Mouse (Mus musculus) spleen, postnatal 14 days (tissue): ENCODE measurements around the gene Frmd4b.

Experiments
- DNase-seq, 2 experiments: peaks; one replicate each; pipeline ENCODE4 v3.0.0; 2021 to 2022; ENCODE audit warnings: low spot score in 2 of 2

Frmd4b gene

DNA sequence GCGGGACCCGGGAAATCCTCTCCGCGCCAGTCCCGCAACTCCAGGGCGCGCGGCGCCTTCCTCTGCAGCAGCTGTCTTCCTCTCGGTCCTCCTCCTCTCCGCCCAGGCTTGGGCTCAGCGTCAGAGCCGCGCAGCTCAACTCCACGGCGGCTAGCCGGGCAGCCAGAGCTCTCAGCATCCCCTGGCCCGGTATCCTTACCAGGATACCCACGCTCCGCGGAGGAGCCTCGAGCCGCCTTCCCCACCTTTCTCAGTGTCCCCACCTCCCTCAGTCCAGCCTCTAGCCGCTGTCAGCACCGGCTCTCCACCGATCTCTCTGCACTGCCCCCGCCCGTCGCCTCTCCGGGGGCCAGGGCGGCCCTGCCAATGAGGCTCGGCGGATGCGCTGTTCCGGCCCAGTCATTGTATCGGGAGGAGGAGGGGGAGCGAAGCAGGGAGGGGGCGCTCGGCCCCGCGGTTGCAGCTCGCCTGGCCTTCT is at the start of gene Frmd4b:
Gene Frmd4b (minus strand): TSS at position 276 of the 478 bp plus-strand sequence.
- DNase-seq, result no peak

DNA sequence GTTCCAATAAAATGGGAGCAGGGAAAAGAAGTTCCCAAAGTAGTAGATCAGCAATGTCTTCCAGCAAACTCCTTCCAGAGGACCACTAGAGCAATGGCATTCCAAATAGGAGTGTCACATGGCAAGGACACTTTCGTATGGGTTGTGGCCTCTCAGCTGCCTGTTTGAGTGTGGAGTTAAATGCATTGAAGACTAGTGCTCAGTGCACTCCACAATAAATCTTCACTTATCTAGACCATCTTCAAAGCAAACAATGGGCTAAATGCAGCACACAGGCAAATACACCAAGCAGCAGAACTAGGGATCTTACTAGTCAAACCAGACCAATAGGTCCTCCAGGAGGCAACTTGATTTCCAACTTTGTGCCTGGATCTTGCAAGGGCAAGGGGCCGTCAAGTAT is 49.1 kb upstream of the Frmd4b start:
- DNase-seq, result no peak

DNA sequence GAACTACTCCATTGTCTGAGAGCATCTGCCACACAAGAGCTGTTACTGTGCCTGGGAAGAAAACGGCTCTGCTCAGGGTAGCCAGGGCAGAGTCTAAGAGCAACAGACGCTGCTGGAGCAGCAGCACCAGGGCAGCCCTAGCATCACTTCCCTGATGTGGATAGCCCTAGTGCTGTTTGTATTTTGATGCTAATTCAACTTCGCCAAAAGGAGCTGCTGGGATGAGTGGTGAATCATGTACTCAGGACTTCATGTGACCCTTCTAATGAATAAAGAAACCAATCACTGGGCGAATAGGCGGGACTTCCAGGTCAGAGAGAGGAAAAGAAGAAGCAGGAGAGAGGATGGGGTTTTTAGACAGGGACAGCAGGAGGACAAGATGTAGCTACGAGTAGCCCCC is 41.6 kb upstream of the Frmd4b start:
- no peak for DNase-seq

DNA sequence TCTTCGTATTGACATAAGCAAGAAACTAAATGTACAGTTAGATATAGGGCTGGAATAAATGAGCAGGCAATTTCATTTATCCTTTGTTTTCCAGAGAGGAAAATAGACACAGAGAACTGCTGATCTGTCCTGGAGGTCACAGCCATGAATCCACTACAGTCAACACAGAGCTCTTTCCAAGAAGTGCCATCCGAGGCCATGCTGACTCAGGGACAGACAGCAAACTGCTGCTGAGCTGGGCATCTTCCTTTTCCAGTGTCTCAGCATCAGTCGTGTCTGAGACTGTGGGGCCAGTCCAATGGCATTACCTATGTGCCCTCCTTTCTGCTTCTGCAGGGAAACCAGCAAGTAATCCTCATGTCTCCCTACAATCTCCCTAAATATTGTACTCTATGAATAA is 38.6 kb upstream of the Frmd4b start:
- no peak for DNase-seq

DNA sequence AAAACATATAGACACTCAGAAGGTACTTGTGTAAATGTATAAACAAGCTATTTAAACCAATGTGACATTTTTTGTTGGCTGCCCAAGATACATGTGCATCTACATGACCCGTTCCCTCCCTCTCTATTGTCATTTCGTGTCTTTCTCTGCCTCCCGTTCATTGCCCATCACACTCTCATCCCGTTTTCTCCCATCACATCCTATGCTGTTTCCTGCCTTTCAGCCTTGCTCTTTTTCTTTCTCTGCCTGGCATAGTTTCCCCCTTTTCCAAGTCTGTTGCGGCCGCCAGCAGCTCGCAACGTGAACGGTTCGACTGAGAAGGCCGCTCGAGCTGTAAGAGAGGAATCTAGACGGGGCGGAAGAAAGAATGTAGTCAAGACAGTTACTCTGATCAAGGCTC is 30.2 kb upstream of the Frmd4b start:
- no peak for DNase-seq

DNA sequence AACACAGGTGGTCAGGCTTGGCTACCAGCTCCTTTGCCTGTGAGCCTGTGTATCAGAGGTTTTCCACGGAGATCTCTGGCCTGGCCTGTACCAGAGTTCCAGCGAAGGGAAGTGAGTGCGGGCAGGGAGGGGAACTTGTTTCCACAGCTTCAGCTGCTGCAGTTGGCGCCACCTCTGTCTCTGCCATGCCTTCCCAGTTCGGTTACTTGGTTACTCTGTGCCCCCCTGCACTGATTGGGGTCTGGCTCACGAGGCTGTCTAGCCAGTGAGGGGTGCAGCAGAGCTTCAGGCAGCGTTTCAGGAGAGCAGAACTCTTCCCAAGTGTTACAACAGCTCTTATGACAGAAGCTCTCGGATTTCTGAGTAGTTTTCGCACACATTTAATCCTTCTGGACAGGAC is 6.0 kb upstream of the Frmd4b start:
- no peak for DNase-seq

DNA sequence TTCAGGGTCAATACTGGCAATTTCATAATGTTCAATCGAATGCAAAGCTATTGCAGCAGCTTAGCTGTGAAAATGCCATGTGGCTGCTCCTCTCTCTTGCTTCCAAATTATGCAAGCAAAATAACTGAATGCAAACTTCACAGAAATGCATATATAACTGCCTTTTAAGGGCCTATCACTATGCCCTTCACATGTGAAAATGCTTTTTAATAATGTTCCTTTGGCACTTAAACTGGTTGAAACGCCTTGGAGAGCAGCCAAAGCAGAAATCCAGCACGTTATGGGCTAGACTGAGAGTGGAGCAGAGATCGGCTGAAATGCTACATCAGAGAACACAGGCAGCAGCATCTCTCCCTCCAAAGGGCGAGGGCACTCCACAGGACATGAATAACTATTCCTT is 4.9 kb upstream of the Frmd4b start:
- no peak for DNase-seq

DNA sequence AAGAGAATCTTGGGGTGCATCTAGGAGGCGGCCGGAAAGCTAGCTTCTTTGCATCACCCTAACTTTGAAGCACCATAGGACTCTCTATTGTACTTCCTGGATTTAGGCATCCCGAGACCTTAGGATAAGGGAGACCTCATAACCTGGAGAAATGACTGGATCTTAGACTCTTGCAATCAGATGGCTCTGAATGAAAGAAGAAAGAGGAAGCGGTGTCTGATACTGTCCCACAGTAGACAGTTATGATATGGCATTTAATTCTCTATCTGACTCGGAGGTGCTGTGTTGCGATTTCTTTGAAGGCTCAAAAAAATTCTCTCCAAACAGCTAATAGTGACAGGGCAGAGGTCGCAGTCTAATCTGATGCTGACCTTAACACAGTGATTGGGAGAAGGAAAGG is 433 bp upstream of the Frmd4b start:
- DNase-seq, result no peak

DNA sequence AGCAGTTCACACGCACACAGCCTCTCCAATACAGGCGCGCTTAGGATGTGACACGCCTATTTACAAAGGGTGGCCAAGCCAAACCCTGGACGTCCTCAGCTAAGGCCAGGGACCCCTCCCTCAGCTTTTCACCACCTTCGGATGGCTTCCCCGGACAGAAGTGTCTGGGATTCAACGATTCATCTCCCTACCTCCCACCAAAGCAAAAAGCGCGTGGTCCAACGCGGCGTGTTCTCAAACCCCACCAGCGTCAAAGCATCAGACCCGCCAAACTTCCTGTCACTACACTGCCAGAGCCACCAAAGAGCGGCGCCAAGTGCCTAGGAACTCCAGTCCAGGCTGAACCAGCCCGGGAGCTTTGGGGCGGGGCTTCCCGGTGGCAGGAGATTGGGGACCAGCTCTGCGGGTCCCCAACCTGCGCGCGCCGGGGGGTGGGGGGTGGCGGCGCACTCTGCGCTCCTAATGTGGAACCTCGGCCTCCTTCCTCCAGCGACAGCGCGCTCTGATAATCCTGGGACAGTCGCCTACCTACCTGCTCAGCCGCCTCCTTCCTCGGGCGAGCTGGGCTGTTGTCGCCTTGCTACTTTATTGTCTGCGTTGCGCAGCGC is 579 bp downstream of the Frmd4b start:
- no peak for DNase-seq

DNA sequence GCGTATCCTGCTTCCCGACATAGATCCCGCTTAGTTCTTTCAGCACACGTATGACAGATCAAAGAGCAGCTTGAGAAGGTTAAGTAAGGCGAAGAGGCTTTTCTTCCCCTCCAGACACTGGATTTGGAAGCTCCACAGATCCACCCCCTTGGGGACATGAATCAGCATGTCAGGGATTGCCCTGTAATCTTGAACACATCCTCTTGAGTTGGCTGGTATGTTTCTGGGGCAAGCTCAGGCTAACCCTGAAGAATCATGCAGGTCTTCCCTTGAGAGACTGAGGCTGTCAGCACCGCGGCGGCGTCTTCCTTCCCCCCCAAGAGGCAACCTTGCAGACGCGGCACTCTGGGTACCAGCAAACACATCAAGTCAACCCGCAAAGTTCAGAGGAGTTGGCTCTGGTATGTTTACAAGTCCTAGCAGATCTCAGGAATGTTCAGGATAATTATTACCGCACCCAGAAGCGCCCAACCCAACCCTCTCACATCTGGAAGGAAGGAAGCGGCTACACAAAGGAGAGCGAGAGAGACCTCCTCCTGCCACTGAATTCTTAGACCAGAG is 1.4 kb downstream of the Frmd4b start:
- no peak for DNase-seq

DNA sequence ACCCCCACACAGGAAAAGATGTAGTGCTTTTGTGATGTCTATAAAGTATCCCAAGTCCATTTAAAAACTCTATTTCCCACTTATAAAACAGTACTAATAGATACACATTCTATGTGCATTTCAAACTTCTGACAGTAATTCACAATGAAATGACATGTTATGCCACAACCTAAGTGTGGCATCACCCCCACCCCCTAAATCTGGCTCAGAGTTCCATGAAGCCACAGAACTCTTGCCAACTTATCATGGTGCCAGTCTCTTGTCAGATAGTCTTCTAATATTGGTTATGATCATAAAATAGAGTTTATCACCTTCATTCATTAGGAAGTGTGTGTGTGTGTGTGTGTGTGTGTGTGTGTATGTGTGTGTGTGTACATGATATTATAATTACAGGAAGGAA is 3.2 kb downstream of the Frmd4b start:
- DNase-seq, result no peak

DNA sequence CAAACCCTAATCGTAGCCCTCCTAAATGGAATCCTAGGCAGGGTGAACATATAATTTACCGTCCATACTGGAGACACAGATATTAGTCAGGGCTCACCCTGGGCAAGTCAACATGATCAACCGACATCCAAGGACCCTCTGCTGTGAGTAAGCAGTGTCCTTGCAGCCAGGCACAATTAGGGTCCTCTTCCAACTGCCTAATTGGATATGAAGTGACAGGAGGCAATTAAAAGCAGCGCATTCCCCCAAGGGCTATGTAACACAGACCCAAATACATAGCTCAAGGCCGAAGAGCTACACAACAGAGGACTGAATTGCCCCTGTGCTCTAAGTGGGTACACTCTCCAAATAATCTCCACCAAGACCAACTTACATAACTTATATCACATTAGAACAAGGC is 4.5 kb downstream of the Frmd4b start:
- no peak for DNase-seq

DNA sequence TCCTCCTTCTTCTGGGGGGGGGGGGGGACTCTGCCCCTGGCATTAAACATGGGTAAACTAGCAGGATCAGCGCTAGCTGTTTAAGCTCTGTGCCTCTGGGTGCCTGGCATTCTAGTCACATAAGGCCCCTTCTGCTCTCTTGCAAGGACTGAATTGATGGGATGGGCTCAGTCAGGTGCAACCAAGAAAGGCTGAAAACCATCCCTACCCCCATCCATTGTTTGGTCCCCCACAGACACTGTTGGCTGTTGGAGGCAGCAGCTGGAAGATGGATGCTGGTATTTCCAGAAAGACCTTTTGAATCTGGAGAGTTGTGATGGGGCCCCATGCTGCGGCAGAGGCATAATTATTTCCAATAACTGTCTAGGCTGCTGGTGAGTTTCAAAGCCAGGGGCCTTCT is 7.3 kb downstream of the Frmd4b start:
- no peak for DNase-seq

DNA sequence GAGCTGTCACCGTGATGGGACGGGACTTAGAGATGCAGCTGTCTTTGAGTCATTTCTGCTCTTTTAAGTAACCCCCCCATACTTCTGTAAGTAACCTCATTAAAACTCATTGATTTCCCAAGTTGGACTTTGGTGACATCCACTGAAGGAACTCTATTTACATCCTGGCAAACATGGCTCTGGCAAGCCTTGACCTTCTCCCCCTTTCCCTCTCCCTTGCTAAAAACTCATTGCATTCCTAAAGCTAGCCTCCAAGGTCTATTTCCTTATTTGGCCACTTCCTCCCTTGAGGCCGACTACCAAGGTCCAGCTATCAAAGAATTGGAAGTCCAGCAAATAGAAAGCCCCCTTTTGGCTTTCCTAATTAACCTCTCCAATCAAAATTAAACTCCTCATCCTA is 9.7 kb downstream of the Frmd4b start:
- DNase-seq, result no peak

DNA sequence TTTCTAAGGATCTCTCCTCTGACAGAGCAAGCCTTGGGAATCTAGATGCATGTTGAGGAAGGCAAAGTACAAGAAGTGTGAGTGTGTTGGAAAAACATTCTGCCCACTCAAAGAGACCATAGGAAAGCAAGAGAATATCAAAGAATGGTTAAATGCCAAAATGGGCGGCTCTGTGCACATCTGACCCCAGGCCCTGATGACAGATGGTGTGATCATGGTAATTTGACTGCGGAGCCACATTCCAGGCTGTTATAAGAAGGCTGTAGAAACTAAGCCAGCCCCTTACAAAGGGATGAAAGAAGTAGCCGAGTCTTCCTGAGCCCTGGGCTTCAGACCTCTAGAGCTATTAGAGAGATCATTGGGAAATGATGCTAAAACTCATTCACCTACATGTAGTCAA is 22.1 kb downstream of the Frmd4b start:
- DNase-seq, result no peak

DNA sequence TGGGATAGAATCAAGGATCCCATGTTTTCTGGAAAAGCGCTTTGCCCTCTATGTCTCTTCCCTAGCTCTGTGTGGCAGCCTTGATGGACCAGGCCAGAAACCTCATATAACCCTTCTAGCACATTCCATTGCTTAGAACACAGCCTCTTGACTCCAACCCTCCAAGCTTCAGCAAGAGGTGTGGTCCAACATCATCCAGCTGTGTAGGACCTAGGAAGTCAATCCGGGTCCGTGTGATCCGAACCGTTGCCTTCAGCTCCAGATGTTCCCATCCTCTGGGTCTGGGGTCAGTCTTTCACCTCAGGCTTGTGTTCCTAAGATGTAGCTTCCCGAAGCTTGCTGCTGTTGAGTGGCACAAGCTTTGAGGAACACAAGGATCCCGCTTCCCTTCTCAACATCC is 22.8 kb downstream of the Frmd4b start:
- DNase-seq, result no peak

DNA sequence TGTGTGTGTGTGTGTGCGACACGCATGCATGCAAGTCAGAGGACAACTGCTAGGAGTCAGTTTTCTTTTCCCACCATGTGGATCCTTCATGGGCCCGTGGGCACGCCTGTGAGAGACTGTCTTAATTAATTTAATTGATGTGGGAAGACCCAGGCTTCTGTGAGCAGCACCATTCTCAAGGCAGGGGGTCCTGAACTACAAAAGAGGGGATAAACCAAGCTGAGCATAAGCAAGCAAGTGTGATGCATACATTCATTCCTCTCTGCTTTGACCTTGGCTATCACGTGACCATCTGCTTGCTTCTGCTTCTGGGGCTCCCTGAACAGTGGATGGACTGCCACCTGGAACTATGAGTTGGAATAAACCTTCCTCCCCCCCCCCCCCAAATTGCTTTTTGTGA is 27.1 kb downstream of the Frmd4b start:
- no peak for DNase-seq

DNA sequence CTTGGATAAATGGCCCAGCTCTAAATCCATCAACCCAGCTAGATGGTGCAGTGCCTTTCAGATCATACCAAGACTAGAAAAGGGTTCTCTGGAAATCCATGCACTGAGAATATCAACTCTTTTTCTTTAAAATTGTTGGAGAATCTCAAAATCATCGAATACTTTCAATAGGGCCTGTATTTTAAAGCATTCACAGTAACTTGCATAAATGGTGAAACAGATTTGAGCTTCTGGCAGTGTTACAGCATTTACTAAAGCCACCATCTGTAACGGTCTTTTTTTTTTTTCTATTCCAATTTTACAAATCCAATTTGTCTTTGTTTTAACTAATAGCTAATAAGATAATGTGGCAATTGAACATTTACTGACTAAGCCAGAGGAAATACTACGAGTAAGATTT is 27.8 kb downstream of the Frmd4b start:
- DNase-seq, result no peak

DNA sequence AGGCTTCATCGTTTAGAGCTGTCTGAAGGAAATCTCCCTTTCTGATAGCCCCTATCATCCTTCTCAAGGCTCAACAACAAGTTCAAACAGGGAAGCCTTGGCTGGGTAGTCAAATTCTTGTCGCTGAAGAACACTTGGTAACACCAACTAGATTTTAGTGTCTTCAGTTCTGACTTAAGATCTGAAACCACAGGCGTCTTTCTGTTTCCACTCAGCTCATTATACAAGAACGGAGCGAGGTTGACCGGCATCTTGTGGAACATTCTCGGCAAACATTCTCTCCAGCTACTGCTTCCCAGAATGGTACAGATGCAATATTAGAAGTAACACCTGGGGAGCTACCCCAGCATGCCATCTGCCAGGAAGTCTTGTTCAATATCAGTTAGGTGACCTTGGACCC is 28.3 kb downstream of the Frmd4b start:
- DNase-seq, result no peak

DNA sequence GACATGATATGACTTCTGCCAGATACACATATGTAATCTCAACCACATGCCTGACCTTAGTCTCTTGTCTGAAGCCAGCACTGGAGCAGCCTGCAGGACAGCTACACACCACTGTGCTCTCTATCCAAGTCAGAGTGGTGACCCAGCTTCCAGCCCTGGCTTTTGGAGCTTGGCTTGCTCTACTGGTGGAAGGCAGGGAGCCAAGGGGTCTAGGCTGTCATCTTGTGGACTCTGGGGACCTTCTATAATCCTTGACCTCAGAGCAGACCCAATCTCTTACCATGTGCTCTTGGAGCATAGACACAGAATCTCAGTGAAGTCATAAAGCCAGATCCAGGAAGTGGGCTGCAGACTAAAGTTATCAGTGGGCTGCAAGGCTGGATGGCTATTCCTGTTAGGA is 30.7 kb downstream of the Frmd4b start:
- DNase-seq, result no peak

DNA sequence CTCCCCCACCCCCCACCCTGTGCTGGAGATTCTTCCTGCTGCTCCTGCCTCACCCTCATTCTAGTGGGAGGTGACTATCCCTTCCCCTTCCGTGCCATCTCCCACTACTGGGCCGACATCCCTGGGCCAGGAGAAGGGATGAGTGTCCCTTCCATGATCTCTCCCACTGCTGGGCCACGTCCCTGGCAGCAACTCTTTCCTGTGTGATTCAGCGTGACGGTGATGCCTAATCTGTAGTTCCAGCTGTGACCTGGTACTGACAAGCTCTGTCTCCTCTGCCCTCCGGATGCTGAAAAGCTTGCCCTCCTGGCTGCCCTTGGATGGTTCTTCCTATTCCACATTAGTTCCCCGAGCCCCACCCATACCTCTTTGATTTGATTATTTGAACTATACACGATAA is 31.3 kb downstream of the Frmd4b start:
- DNase-seq, result no peak

DNA sequence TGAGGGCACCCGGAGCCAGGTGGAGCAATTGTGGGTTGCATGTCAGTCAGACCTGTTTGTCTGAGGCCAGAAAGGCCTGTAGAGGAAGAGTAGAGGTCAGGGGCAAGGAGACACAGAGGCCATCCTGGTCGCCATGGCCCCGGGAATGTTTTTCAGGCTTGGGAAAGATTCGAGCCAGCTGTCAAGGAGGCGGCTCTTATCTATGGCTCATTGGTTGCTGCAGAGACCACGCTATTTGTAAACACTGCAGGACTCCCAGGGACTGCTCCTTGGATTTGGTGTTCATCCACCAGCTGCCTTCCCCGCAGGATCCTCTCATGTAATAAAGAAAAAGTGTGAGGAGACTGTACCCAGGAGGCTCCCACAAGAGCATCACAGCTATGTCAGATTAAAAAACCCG is 34.6 kb downstream of the Frmd4b start:
- DNase-seq, result no peak

DNA sequence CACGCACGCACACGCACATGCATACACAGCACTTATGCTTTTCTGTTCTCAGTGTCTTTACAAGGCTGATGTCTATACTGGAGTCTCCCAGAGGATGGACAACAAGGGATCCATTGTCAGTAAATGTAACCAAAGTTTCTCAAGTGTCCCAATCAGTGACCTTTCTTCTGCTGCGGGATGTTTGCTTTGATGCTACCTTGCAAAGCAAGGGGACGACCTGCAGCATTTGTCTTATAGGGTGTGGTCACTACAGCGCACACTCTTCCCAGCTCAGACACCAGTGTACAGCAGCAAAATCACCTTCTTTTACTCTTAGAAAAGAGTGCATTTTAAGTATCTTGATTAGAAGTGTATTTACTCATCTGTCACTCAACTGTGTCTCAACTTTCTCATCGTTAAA is 35.4 kb downstream of the Frmd4b start:
- DNase-seq, result no peak

DNA sequence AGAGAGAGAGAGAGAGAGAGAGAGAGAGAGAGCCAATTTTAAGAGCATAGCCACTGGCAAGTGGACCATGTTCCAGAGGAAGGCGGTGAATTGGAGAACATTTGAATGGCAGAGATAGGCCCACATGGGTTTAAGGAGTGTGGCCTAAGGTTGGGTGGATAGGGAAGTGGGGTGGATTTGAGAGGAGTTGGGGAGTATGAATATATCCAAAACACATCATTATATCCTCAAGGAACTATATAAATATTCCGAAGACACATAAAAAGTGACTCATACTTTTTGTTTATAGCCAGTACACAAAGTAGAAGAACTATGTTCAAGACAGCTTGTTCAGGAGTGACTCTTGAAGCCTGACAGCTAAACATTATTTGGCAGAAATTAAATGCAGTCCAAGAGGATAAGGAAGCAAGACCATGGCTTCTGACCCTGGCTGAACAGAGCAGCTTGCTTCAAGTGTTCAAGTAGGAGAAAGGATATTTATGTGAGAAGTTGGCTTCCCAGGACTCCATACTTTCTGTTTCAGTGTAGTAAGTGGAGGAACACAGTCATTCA is 36.8 kb downstream of the Frmd4b start:
- no peak for DNase-seq
